Mouse (Mus musculus) c-Kit-positive CD71-positive TER-119-negative erythroid progenitor cells, embryonic 14.5 days (primary cell): ENCODE measurements around the gene Olfr211.
"Not testable (repeated sequence)": the region's sequence is repeated elsewhere in the genome, so short reads cannot be mapped to it uniquely, and the experiment has no call there.

ENCODE experiments used
- DNase-seq: peaks from one replicate; pipeline ENCODE4 v3.0.0-alpha.2; 2013; ENCODE audit warnings: low read depth

The Olfr211 gene

GRCm38 (mm10) chr6:116488791-116489190, at the start of gene Olfr211:
TSS of gene Olfr211 (plus strand) at chr6:116489091.
- no peak for DNase-seq

DNA sequence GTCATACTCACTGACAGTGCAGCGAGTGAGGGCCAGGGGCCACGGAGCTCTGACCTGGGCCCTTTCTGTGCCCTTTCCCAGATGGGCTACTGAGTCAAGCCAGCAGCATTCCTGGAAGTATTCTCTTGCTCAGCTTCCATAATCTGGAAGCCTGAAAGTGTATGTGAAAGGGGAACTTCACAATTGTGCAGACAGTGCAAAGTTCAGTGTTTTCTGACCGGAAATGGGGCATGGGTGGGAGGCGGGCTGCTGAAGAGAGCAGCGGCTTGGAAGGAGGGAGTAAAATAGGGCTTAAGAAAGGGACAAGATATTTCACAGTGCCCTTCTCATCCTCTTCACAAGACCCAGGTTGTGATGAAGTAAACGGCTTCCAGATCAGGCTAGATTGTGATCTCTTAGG, 49.4 kb upstream of the Olfr211 start:
- DNase-seq, result no peak

DNA sequence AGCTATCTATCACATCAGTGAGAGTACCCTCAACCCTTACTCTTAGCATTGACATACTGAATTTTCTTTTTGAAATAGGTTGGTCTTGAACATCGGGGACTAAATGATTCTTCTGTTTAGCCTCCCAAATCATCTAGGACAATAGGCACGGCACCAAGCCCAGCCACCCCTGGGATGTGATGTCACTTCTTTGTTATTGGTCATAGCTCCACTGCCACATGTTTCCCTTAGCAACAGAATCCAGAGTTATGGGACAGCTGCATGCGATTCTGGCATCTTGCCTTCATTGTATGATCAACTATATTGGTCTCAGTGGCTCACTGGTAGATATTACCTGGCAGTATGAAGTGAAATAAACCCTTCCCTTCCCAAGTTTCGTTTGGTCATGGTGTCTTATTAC, 48.4 kb upstream of the Olfr211 start:
- no peak for DNase-seq

GRCm38 (mm10) chr6:116440849-116441248, 48.0 kb upstream of the Olfr211 start:
- no peak for DNase-seq

GRCm38 (mm10) chr6:116455781-116456180, 33.1 kb upstream of the Olfr211 start:
- no peak for DNase-seq

GRCm38 (mm10) chr6:116456482-116456881, 32.4 kb upstream of the Olfr211 start:
- DNase-seq, result no peak

- no peak for DNase-seq
These were observed 30.2 kb upstream of the Olfr211 start for GRCm38 (mm10) chr6:116458728-116459127.

DNA sequence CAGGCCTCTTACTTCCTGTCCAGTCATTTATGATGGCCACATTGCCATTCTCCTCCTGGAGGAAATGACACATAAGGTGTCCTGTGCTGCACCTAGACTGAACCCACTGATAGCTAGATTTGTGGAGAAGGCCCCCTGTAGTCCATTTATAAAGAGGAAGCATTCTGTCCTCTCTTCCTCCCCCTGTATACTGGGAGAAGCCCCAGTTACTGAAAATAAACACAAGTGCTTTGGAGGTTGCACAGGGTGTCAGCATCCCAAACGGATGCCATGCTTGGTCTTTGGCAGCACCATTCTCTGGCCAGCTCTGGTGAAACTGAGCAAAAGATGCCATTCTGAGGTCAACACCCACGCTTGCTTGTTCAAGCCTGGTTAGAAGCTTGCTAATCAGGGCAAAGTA, 29.7 kb upstream of the Olfr211 start:
- DNase-seq, result no peak

DNA sequence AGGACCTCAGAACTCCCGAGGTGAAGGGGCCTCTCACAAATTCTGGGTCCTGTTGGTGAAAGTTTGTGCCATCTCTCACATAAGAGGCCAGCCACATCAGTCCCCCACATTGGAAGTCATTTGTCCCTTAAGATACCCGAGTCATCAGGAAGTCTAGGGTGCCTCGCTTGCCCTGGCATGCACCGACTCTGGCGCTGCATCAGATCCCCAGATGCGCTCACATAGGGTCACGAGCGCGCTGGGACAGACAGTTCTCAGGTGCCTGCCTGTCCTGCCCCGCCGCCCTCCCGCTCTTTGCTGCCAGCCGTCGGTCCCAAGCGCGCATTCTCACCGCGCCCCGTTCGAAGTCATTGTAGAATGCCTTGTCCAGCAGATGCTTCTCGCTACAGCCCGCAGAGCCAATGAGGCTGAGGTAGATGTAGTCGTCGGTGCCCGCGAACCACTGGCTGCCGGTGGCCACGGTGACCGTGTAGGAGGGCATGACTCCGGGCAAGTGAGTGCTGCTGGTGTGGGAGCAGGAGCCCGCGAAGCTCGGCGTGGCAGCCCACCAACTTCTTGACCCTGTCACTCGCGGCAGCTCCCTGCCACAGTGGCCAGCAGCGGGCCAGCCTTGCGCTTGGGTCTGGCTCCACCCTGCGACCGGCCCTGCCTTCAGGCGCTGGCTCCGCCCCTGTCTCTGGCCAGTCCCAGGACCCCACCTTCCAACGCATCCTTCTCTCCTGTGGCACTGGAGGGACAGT, 28.2 kb upstream of the Olfr211 start, which contains the start of gene Alox5:
Gene Alox5 (minus strand): TSS at position 635 of the 740 bp plus-strand sequence.
- DNase-seq, result no peak

DNA sequence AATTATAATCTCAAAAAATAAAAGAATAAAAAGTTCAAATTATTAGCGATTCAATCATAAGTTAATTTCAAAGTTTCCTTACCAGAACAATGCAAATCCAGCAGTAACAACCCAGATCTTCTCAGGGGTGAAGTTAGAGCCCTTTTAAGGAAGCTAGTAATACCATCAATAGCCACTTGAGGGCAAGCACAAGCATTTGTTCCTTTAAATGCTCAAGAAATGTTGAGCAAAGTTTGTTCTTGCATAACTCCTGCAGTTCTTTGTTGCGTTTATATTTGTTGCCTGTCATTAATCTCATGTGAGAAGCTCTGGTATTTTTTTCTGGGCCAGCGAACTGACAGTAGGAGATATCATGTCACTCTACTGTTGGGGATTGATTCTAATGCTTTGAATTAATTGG, 20.8 kb upstream of the Olfr211 start:
- no peak for DNase-seq

DNA sequence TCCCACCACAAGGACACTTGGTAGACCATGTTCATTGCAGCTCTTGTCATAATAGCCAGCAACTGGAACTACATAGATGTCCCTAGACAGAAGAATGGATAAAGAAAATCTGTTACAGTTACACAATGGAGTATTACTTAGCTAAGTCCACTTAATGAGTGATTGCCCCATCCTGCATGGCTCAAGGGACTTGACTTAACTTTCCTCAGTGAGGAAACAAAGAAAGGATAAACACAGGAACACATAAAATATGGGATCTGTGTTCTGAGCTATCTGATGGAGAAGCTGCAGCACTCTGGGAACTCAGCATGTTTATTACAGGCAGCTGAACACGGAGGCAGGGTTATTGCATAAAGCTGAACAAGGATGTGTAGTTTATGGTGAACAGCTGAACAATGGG, 3.8 kb upstream of the Olfr211 start:
- DNase-seq, result no peak

DNA sequence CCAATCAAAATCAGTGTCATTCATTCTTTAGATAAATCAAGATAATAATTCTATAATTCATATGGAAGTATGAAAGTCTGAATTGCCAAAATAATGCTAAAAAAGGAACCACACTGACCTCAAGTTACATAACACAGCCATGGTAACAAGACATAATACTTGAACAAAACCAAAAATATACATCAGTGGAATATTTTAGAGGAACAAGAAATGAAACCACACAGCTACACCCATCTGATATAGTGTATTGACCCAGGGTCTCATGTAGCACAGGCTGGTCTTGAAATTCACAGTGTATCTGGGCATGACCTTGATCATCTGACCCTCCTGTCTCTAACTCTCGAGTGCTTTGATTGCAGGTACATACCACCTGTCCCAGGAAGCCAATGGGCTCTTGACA, 2.1 kb upstream of the Olfr211 start:
- DNase-seq, result no peak

DNA sequence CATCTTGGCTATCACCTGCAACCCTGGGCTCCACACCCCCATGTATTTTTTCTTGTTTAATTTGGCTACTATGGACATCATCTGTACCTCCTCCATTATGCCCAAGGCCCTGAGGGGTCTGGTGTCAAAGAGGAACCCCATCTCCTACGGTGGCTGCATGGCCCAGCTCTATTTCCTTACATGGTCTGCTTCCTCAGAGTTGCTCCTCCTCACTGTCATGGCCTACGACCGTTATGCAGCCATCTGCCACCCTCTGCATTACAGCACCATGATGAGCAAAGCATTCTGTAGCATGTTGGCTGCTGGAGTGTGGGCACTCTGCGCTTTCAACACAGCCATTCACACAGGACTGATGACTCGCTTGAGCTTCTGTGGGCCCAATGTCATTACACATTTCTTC, 4.9 kb downstream of the Olfr211 start:
- DNase-seq, result no peak

DNA sequence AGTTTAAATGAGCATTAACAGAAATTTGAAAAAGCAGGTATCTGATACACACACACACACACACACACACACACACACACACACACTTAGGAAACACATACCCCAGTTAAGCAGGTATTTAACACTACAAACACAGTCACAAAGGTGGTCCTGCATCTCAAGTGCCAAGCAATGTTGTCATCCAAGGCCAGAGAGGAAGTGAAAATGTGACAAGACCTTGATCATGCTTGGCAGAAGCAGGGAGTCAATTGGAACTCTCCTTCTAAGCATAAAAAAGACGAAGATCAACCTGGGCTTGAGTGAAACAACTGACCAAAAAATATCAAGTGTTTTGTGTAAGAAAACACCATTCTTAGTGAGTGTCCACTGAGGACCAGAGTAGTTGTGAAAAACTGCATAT, 7.1 kb downstream of the Olfr211 start:
- no peak for DNase-seq

- not testable (repeated sequence) for DNase-seq
These were observed 17.6 kb downstream of the Olfr211 start, which contains the start of gene Olfr212 for GRCm38 (mm10) chr6:116506302-116507003. TSS of gene Olfr212 (plus strand) at chr6:116506516.

DNA sequence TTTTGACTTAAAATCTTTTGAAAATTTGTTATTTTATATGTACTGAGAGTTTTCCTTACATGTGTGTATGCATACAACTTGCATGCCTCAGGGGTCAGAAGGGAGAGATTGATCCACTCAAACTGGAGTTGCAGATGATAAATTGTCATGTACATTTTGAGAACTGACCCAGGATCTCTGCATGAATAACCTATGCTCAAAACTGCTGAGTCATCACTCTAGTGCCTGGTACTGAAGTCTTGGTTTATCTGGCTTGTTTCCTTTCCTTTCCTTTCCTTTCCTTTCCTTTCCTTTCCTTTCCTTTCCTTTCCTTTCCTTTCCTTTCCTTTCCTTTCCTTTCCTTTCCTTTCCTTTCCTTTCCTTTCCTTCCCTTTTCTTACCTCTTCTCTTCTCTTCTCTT, 25.9 kb downstream of the Olfr211 start:
- no peak for DNase-seq

- no peak for DNase-seq
These were observed 49.3 kb downstream of the Olfr211 start, which contains the start of gene Olfr213 for GRCm38 (mm10) chr6:116538156-116538555. TSS of gene Olfr213 (plus strand) at chr6:116538456.

DNA sequence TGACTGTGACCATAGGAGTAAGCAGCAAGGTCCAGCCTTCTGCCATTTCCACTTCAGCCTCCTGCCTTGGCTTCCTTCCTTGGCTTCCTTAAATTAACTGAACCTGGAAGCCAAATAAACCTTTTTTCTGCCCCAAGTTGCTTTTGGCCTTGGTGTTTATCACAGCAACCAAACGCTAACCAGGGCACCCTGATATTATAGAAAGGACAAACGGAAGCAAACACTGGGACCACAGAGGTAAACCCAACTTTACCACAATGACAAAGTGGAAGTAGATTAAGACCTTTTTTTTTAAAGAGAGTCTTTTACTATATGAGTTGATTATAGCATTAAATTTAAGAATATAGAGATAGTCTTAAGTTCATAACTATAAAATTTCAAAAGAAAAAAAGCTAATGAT, 53.6 kb downstream of the Olfr211 start:
- DNase-seq, result no peak
